Mouse (Mus musculus) adrenal gland, postnatal 25 days (tissue): ENCODE measurements at regions not wholly inside any gene's neighbourhood (a gene's known extent, or its start where the extent isn't known, plus 50 kb on each side); places are given as distances from the start of the nearest gene placed in this dataset.

Experiments used
- DNase-seq: peaks from one replicate; pipeline ENCODE4 v3.0.0; 2021; ENCODE audit warnings: mixed read lengths

DNA sequence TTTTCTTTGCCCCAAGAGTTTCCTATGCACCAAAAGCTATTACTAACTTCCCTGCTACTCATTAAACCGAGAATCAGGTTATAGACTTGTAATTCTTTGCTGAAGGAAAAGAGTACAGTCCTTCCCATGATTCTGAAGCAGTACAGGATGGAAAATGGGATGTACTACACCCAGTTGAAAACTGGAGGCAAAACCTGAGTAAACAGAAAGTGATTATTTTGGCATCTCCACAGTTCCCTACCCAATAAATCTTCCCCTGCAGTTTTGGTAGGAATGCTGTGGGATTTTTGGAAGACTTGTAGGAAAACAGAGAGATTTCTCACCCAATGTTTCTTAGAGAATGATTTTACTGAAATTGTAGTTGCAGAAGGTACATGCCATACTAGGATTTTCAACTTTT lies 268.5 kb downstream of the Dio2 start:
- no peak for DNase-seq

DNA sequence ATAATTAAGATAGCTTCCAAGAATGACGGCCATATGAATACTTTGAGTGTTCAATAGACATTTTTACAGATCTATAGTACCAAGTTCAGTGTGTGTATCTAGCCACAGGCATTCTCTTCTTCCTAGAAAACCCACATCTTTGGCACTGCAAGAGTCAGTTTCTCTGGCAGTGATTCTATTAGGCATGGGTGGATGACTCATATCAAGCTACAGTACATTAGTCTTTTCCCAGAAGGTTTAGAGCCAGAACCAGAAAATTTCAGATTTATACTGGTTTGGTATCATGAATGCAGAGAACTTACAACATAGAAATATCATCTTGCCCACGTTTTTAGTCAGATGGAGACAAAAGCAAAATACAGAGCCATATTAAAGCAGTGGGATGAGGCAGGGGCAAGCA lies 278.1 kb downstream of the Dio2 start:
- DNase-seq, result no peak

DNA sequence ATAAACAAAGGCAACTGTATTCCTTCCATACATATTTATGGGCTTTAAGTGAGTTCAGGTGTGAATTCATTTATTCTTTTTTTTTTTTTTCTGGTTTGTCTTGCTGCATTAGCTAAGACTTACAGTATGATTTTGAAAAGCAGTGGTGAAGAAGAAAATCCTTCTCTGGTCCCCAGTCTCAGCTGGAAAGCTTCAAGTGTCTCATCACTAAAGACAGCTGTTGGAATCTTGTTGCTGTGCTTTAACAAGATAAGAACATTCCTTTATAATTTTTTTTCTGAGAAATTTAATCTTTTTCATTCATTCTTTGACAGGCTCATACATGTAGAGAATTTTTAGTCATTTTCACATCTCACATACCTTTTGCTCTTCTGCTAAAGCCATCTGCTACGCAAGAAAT lies 297.6 kb downstream of the Dio2 start:
- DNase-seq, result no peak

DNA sequence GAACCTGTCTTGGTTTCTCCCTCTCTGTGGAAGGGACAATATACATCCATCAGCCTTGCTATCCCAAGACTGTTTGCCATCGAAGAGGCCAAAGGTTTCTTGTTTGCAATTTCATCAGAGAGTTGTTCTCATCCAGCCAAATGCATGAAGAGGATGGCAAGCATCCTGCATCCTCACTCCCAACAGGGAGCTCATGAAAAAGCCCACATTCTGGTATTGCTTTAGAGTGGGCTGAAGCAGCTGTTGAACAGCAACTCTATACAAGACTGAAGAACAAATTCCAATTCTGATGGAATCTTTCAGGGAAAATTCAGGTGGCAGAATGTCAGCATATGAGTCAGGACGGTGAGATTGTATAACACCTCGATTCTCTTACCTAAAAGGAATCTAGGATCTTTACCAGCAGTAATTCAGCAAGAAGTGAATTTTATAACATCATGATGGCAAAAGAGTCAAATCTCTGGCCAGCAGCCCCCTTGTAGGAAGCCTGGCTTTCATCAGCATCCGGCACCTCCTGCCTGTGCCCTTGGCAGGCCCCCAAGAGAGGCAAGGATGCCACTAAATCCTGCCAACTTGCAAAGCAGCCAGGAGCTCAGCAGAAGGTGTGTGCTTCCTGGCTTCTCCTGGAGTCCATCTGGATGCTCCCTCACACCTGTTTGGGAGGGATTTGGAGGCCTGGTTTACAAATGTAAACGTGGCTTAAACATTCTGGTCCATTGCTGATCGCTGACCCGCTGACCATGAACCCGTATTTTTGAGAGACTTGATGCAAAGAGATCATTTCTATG lies 312.8 kb downstream of the Dio2 start:
- peak; percentile 17 for DNase-seq

DNA sequence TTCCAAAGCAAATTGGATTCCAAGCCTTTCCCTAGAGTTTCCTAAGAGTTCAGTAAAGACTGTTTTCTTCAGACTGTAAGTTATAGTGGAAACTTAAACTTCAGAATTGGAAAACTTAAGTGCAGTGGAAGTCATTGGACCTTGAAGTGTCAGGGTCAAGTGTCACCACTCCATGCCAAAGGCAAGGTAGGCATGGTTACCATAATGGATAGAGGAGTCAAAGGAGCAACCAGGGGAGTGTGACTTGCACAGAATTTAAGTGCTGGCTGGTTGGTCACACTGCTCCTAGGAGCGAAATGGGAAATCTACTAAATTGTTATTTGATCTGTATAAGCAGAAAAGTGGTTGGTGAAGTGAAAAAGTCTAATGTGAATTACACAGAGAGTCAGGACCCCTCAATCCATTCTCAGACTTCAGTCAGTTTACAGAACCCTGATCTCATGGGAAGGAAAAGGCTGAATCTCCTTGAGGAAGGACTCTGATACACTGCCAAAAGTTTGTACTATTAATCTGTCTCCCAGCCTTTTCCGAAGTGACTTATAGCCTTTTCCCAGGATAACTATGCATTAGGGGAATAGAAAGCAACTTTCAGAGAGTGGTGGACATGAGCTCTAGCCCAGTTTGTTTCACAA lies 320.5 kb downstream of the Dio2 start:
- no peak for DNase-seq

DNA sequence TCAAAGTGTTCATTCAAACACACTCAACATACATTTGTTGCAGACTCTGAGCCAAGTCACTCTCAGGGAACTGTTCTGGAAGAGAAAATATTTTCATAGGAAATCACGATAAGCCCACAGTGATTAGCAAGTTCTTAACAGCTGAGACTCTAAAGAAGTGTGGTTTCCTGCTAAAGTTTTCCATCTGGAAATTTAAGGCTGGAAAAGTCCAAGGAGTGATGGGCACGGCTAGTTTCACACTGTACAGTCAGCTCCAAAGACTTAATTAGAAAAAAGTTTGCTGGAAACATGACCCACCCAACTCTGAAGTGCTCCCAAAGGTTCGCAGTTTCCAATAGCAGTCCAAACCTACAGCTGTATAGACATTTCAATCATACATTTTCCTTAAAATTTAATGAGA lies 329.5 kb downstream of the Dio2 start:
- no peak for DNase-seq

DNA sequence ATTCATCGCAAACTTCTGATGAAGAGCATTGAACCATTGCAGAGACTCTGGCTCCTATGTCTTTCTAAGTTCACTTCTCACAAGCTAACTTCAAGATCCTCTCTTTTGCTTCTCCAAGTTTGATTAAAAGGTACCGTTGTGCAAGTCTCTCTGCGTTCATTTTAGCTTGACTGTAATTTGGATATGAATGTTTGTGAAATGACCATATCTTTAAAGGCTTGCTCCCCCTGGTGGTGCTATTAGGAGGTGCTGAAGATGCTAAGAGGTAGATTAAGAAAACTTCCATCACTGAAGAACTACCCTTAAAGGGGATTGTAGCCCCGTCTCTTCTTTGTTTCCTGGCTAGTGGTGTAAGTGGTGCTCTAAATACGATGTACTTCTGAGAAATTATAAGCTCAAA lies 339.7 kb downstream of the Dio2 start:
- DNase-seq, result peak; percentile 15
